Mouse (Mus musculus) stomach, embryonic 14.5 days (tissue): Measurements from ENCODE around the gene Bag6. TPM values are rescaled to one million over a fixed set of nuclear protein-coding genes. Genes with fewer than 3 reads are reported as not detected.

Experiments
- ATAC-seq: fragments of 200-750 bp; cut with Nextera tagmentation; 2 replicates; pipeline ENCODE4 v1.8.0; 2017; ENCODE audit warnings: low read depth, moderate TSS enrichment; ENCODE audit not compliant: insufficient number of reproducible peaks, insufficient read depth, low FRiP score
- H3K27ac ChIP-seq: fragments of 300-500 bp; sonication (generic); 2 replicates; pipeline ENCODE4 v1.5.1; 2014; ENCODE audit warnings: mild to moderate bottlenecking, low read length, moderate library complexity, mixed read lengths
- H3K27me3 ChIP-seq: fragments of 300-500 bp; sonication (generic); 2 replicates; pipeline ENCODE4 v1.6.1; 2014; ENCODE audit warnings: low read length, control low read depth, mixed read lengths; ENCODE audit not compliant: control insufficient read depth, insufficient read depth
- H3K36me3 ChIP-seq: fragments of 300-500 bp; sonication (generic); 2 replicates; pipeline ENCODE4 v1.6.1; 2014; ENCODE audit warnings: mild to moderate bottlenecking, control low read depth, low read length, moderate library complexity, mixed read lengths; ENCODE audit not compliant: control insufficient read depth, insufficient read depth
- H3K4me1 ChIP-seq: fragments of 300-500 bp; sonication (generic); 2 replicates; pipeline ENCODE4 v1.6.1; 2014; ENCODE audit warnings: low read length, control low read depth, mixed read lengths; ENCODE audit not compliant: control insufficient read depth, insufficient read depth
- H3K4me2 ChIP-seq: fragments of 300-500 bp; sonication (generic); replicated peaks from 2 replicates; pipeline ENCODE4 v1.6.1; 2014; ENCODE audit warnings: low read depth, low read length, control low read depth
- H3K4me3 ChIP-seq: fragments of 300-500 bp; sonication (generic); 2 replicates; pipeline ENCODE4 v1.5.1; 2014; ENCODE audit warnings: low read depth, low read length, control low read depth
- H3K9ac ChIP-seq: fragments of 300-500 bp; sonication (generic); replicated peaks from 2 replicates; pipeline ENCODE4 v1.6.1; 2014; ENCODE audit warnings: low read depth, mild to moderate bottlenecking, control low read depth, low read length, moderate library complexity, mixed read lengths
- H3K9me3 ChIP-seq: fragments of 300-500 bp; sonication (generic); 2 replicates; pipeline ENCODE4 v1.6.1; 2016; ENCODE audit warnings: low read depth, low read length, control low read depth; ENCODE audit not compliant: control insufficient read depth
- whole genome bisulfite sequencing: fragments of 180-500 bp; shearing (Covaris S2); extraction: QIAGEN DNeasy Blood & Tissue Kit; methylation state at CpG from one replicate; pipeline ENCODE4 v1.1.7; 2014; 5-methylcytosine and 5-hydroxymethylcytosine counted together
- microRNA-seq: library from miRNA; unstranded; fragments of <30 nt; microRNA quantifications from one replicate; pipeline ENCODE4, GENCODE M21; 2016
- polyA plus RNA-seq: library from polyadenylated mRNA; unstranded; fragments of >200 nt; fragmentation: Nextera tagmentation; extraction: Ambion mirVana; gene quantifications from 2 replicates; pipeline ENCODE4 v1.2.1, GENCODE M21; 2014

The Bag6 gene
- polyA plus RNA-seq, 1 experiment from 2014 or later: 86.5 TPM

DNA sequence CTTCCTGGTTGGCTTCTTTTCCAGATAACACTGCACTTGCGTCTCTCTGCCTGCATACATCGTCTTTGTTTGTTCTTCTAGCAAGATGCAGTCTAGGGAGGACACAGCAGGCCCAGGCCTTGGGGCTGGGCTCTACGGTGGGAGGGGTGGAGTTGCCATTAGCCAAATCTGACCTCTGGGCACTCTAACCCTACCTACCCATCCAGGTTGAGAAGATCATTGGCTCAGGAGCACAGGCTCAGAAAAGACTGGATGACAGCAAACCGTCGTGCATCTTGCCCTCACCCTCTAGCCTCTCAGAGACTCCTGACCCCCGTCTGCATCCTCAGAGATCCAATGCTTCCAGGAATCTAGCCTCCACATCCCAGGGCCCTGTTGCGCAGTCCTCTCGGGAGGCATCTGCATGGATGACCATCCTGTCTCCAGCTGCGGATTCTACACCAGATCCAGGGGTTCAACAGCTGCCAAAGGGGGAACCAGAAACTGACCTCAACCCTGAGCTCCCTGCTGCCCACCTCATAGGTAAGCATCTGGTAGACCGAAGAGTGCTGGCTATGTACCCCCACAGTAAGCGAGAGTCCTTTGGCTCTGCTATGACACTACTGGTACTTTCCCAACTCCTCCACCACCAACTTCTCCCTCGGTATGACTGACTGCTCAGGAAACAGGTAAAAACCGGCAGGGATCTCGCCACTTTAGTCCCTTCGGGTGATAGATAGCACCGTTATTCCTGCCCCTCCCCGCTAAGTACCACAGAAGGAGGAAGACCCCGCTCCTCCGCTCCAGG, 60.1 kb downstream of the Bag6 start:
- ATAC-seq: 0 out of 2 replicates have a peak, but pooled peaks have one; percentile 5
- no peak overlapping the region; the same call in 1 of the 2 replicates for H3K9ac ChIP-seq
- no peaks in the 10 kb centered on the region for H3K9me3 ChIP-seq
- H3K27me3 ChIP-seq: peaks cover 8% of the 10 kb centered on the region
- no peak overlapping the region for H3K27ac ChIP-seq
- H3K4me1 ChIP-seq: peaks cover 14% of the 10 kb centered on the region; the same call in 1 of the 2 replicates
- peak overlapping the region; percentile 38 for H3K4me3 ChIP-seq
- peak overlapping the region; percentile 79 for H3K4me2 ChIP-seq
- WGBS: 40% methylated on average over 19 of the region's 19 CpGs
- H3K36me3 ChIP-seq: no peaks in the 10 kb centered on the region

DNA sequence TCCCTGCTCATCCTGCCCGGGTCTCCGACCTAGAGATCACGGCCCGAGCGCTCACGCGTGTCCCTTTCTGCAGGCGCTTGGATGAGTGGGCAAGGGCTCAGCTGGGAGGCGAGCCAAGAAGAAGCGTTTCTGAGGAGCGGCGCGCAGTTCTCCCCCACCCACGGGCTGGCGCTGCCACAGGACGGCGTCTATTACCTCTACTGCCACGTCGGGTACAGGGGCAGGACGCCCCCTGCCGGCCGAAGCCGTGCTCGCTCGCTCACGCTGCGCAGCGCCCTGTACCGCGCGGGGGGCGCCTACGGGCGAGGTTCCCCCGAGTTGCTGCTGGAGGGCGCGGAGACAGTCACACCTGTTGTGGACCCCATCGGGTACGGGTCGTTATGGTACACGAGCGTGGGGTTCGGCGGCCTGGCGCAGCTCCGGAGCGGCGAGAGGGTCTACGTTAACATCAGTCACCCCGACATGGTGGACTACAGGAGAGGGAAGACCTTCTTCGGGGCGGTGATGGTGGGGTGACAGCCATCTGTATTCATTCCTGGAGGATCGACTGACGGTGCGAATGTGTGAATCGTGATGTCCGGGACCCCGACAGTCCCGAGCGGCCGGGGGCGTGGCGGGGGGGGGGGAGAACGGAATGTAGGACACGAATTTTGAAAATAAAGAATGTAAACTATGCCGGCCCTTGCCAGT, 60.8 kb downstream of the Bag6 start:
- peak; percentile 83 for ATAC-seq
- peaks cover 14% of the 10 kb centered on the region; the same call in 1 of the 2 replicates for H3K4me1 ChIP-seq
- peaks cover 9% of the 10 kb centered on the region for H3K27me3 ChIP-seq
- WGBS: 2% methylated on average over 65 of the region's 66 CpGs
- peak overlapping the region; percentile 38 for H3K4me3 ChIP-seq
- no peak overlapping the region for H3K27ac ChIP-seq
- no peaks in the 10 kb centered on the region for H3K36me3 ChIP-seq
- no peaks in the 10 kb centered on the region for H3K9me3 ChIP-seq
- H3K4me2 ChIP-seq: peak overlapping the region; percentile 79
- H3K9ac ChIP-seq: no peak overlapping the region; the same call in 1 of the 2 replicates

DNA sequence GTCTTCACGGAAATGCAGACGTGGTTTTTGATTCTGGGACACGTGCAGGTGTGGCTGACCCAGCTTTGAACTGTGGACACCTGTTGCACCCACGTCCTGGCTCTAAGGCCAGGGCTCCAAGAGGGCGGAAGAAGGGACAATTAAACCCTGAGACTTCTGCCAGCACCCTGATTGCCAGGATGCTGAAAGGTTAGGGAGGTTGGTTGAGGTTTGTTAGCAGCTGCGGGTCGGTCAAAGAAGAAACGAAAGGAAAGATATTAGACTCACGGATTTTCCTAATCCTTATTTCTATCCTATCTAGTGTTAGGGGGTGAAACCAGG, 61.3 kb downstream of the Bag6 start:
- Histone ChIP-seq H3K9ac (no peak overlapping the region), H3K4me3 (peak overlapping the region; percentile 38; the same call in 1 of the 2 replicates), H3K4me2 (peak overlapping the region; percentile 79), H3K4me1 (peaks cover 14% of the 10 kb centered on the region; the same call in 1 of the 2 replicates), H3K27me3 (peaks cover 11% of the 10 kb centered on the region), H3K27ac (no peak overlapping the region), H3K9me3 (no peaks in the 10 kb centered on the region), H3K36me3 (no peaks in the 10 kb centered on the region)
- ATAC-seq: no peak
- WGBS: 29% methylated on average over 9 of the region's 9 CpGs

Small RNAs within 50 kb of the gene (microRNA-seq; reads per million reads assigned to microRNA genes)
- not detected for gene Mir6973a

Other genes with a start within 250 kb of the Bag6 start
- 2.8 TPM in 2 replicates for gene C2, start 236.9 kb upstream of the Bag6 start, polyA plus RNA-seq
- 69.4 and 79.4 TPM in 2 replicates for gene Ehmt2, start 236.7 kb upstream of the Bag6 start, polyA plus RNA-seq
- 5.3 and 6.4 TPM in 2 replicates for gene Slc44a4, start 220.7 kb upstream of the Bag6 start, polyA plus RNA-seq
- gene Neu1, start 203.9 kb upstream of the Bag6 start, polyA plus RNA-seq: 15.1 and 16.2 TPM in 2 replicates
- gene Hspa1b, start 175.9 kb upstream of the Bag6 start, polyA plus RNA-seq: 0.54 and 0.84 TPM in 2 replicates
- 0.66 TPM in 1 of 2 replicates, not detected in the other for gene Gm20481, start 165.3 kb upstream of the Bag6 start, polyA plus RNA-seq
- 4.9 and 6.0 TPM in 2 replicates for gene Hspa1a, start 163.0 kb upstream of the Bag6 start, polyA plus RNA-seq
- 0.73 and 0.75 TPM in 2 replicates for gene Hspa1l, start 162.5 kb upstream of the Bag6 start, polyA plus RNA-seq
- gene Lsm2, start 153.3 kb upstream of the Bag6 start, polyA plus RNA-seq: 177 and 205 TPM in 2 replicates
- gene Vars, start 134.2 kb upstream of the Bag6 start, polyA plus RNA-seq: 84.0 and 92.3 TPM in 2 replicates
- gene Vwa7, start 118.6 kb upstream of the Bag6 start, polyA plus RNA-seq: 0.18 and 0.22 TPM in 2 replicates
- 16.3 and 21.3 TPM in 2 replicates for gene Sapcd1, start 107.2 kb upstream of the Bag6 start, polyA plus RNA-seq
- 3.6 and 3.8 TPM in 2 replicates for gene Msh5, start 88.4 kb upstream of the Bag6 start, polyA plus RNA-seq
- gene Clic1, start 85.2 kb upstream of the Bag6 start, polyA plus RNA-seq: 83.0 and 88.5 TPM in 2 replicates
- 292 and 322 TPM in 2 replicates for gene Ddah2, start 76.1 kb upstream of the Bag6 start, polyA plus RNA-seq
- 0.30 and 0.63 TPM in 2 replicates for gene Ly6g6c, start 69.8 kb upstream of the Bag6 start, polyA plus RNA-seq
- 0.97 and 1.3 TPM in 2 replicates for gene Mpig6b, start 69.0 kb upstream of the Bag6 start, polyA plus RNA-seq
- 7.8 and 9.7 TPM in 2 replicates for gene Ly6g6e, start 58.3 kb upstream of the Bag6 start, polyA plus RNA-seq
- 1.5 and 2.1 TPM in 2 replicates for gene Ly6g6d, start 57.1 kb upstream of the Bag6 start, polyA plus RNA-seq
- gene Ly6g6f, start 49.6 kb upstream of the Bag6 start, polyA plus RNA-seq: 0.29 TPM in 1 of 2 replicates, not detected in the other
- 77.1 and 81.4 TPM in 2 replicates for gene Abhd16a, start 45.9 kb upstream of the Bag6 start, polyA plus RNA-seq
- gene Ly6g5c, start 26.9 kb upstream of the Bag6 start, polyA plus RNA-seq: not detected in 2 replicates
- 0.49 and 0.81 TPM in 2 replicates for gene Ly6g5b, start 19.8 kb upstream of the Bag6 start, polyA plus RNA-seq
- gene Gpank1, start 13.7 kb upstream of the Bag6 start, polyA plus RNA-seq: 20.3 and 21.9 TPM in 2 replicates
- gene Csnk2b, start 13.1 kb upstream of the Bag6 start, polyA plus RNA-seq: 269 and 270 TPM in 2 replicates
- 10.1 and 13.3 TPM in 2 replicates for gene D17H6S53E, start 8.8 kb upstream of the Bag6 start, polyA plus RNA-seq
- gene Apom, start 3.1 kb upstream of the Bag6 start, polyA plus RNA-seq: 0.75 and 0.77 TPM in 2 replicates
- 209 and 222 TPM in 2 replicates for gene Prrc2a, start 29.7 kb downstream of the Bag6 start, polyA plus RNA-seq
- 16.4 and 19.6 TPM in 2 replicates for gene Aif1, start 40.9 kb downstream of the Bag6 start, polyA plus RNA-seq
- 18.5 and 21.1 TPM in 2 replicates for gene Lst1, start 53.3 kb downstream of the Bag6 start, polyA plus RNA-seq
- gene Ltb, start 59.3 kb downstream of the Bag6 start, polyA plus RNA-seq: 1.4 and 1.8 TPM in 2 replicates
- 0.20 and 0.34 TPM in 2 replicates for gene Tnf, start 66.8 kb downstream of the Bag6 start, polyA plus RNA-seq
- gene Lta, start 70.2 kb downstream of the Bag6 start, polyA plus RNA-seq: 0.42 and 0.59 TPM in 2 replicates
- gene Gm16181, start 85.7 kb downstream of the Bag6 start, polyA plus RNA-seq: not detected in 2 replicates
- gene Atp6v1g2, start 98.5 kb downstream of the Bag6 start, polyA plus RNA-seq: 8.1 and 8.5 TPM in 2 replicates
- gene Nfkbil1, start 100.6 kb downstream of the Bag6 start, polyA plus RNA-seq: 3.5 and 3.8 TPM in 2 replicates
- gene Ddx39b, start 106.6 kb downstream of the Bag6 start, polyA plus RNA-seq: 467 and 480 TPM in 2 replicates
- gene H2-D1, start 127.6 kb downstream of the Bag6 start, polyA plus RNA-seq: 77.6 and 83.3 TPM in 2 replicates
- 0.49 and 0.60 TPM in 2 replicates for gene H2-Q1, start 185.2 kb downstream of the Bag6 start, polyA plus RNA-seq
- gene H2-Q2, start 207.1 kb downstream of the Bag6 start, polyA plus RNA-seq: 2.3 and 3.1 TPM in 2 replicates
- gene H2-Q4, start 244.4 kb downstream of the Bag6 start, polyA plus RNA-seq: 2.1 and 3.3 TPM in 2 replicates